9 mouse cellular contexts compared by ENCODE assay signal in genomic region chr8:84708774-84709475, GRCm38 (mm10). TPM values are rescaled to one million over a fixed set of nuclear protein-coding genes. Genes with fewer than 3 reads are reported as not detected.
A peak's percentile ranks its signal among the peaks of the same experiment; 100 is the strongest.
DNase-seq lines count a peak whose midpoint lies in the region; ATAC-seq and TF ChIP-seq lines count a peak whose summit lies in the region.
"Had no signal": no experiment of that assay in that cellular context is flagged by ENCODE, and none has a peak within 500 bp of the region (broad histone marks: within the 10 kb centered on the region; RNA-seq: fewer than 3 reads in every experiment).

No protein-coding gene starts in this region.

- TF ChIP-seq POLR2A in MEL (IDR thresholded peaks at IDR 0.05; ENCODE audit: control insufficient read depth in 1 of 2, insufficient read depth in 1 of 2, low read depth in 1 of 2, low read length in 2 of 2, poor library complexity in 1 of 2) = no peak; a peak in 1 of 4 replicates

- no peak overlapping the region for H3K4me3 ChIP-seq in MEL (ENCODE audit: control insufficient read depth in 1 of 2, insufficient read depth in 1 of 2, low read depth in 2 of 2, low read length in 2 of 2)
- no peak overlapping the region for H3K4me3 ChIP-seq in lung, postnatal 0 days (ENCODE audit: low read depth, low read length)

- H3K4me2 ChIP-seq in lung, postnatal 0 days (replicated peaks; ENCODE audit: low read depth, low read length) = no peak overlapping the region

- no peaks in the 10 kb centered on the region for H3K27me3 ChIP-seq in MEL (ENCODE audit: control insufficient read depth in 1 of 2, insufficient read depth in 2 of 2, low read length in 2 of 2)
- H3K27me3 ChIP-seq in lung, postnatal 0 days (replicated peaks; ENCODE audit: insufficient read depth, low read length) = no peaks in the 10 kb centered on the region

- peak; percentile 49 to 63 for ATAC-seq in hematopoietic stem cell, adult 5-6 weeks (replicated peaks in 1 of 2; ENCODE audit: insufficient read depth in 1 of 2, low FRiP score in 2 of 2, low TSS enrichment in 1 of 2, low read depth in 1 of 2, poor library complexity in 2 of 2, severe bottlenecking in 2 of 2)
- peak; percentile 27 for ATAC-seq in lung, postnatal 0 days

- TF ChIP-seq RAD21 in MEL (IDR thresholded peaks at IDR 0.05; ENCODE audit: low read depth, low read length) = peak; percentile 98

- no peaks in the 10 kb centered on the region for H3K9me3 ChIP-seq in MEL (replicated peaks; ENCODE audit: insufficient read depth, low read length)
- no peaks in the 10 kb centered on the region for H3K9me3 ChIP-seq in lung, postnatal 0 days (ENCODE audit: low read length)

- H3K36me3 ChIP-seq in MEL (ENCODE audit: control insufficient read depth in 1 of 2, insufficient read depth in 2 of 2, low read length in 2 of 2) = peaks cover 0 to 4% of the 10 kb centered on the region in 2 experiments; a peak in 1 of 4 replicates
- H3K36me3 ChIP-seq in lung, postnatal 0 days (ENCODE audit: insufficient read depth, low read length) = no peaks in the 10 kb centered on the region

- TF ChIP-seq CTCF in MEL (IDR thresholded peaks at IDR 0.05 in 2 of 3, conservative IDR thresholded peaks at IDR 0.05 in 1 of 3; ENCODE audit: control insufficient read depth in 1 of 3, insufficient read depth in 1 of 3, low read depth in 2 of 3, low read length in 3 of 3, poor library complexity in 1 of 3, severe bottlenecking in 1 of 3) = peak; percentile 88 to 99 (median 96)
- peak; percentile 98 for TF ChIP-seq CTCF in lung, postnatal 0 days (IDR thresholded peaks at IDR 0.05)

- 32% methylated on average over 12 of the region's 12 CpGs for WGBS in lung, postnatal 0 days

- H3K79me2 ChIP-seq in MEL (ENCODE audit: control insufficient read depth, insufficient read depth, low read length, poor library complexity) = peaks cover 10% of the 10 kb centered on the region

- no peak overlapping the region for H3K9ac ChIP-seq in MEL (ENCODE audit: control insufficient read depth, low read depth, low read length, poor library complexity, severe bottlenecking)
- H3K9ac ChIP-seq in lung, postnatal 0 days (replicated peaks; ENCODE audit: low read depth) = no peak overlapping the region

- peak; percentile 86 for DNase-seq in MEL (ENCODE audit: low read depth, low spot score)
- peak; percentile 89 for DNase-seq in cerebellum, adult 8-10 months
- peak; percentile 94 for DNase-seq in forelimb bud, embryonic 11.5 days (ENCODE audit: low read depth, low spot score)
- peak; percentile 90 to 93 for DNase-seq in layer of hippocampus, postnatal 10 days (ENCODE audit: low spot score in 2 of 2)
- peak; percentile 92 for DNase-seq in lung, postnatal 0 days (ENCODE audit: low spot score)
- DNase-seq in ovary, postnatal 14 days (ENCODE audit: low spot score) = peak; percentile 85
- DNase-seq in thymus, postnatal 10 days (ENCODE audit: low spot score in 2 of 2) = peak; percentile 63 to 85

- no peak for TF ChIP-seq EP300 in MEL (IDR thresholded peaks at IDR 0.05; ENCODE audit: low read depth in 1 of 2, low read length in 2 of 2)
- no peak for TF ChIP-seq EP300 in lung, postnatal 0 days (IDR thresholded peaks at IDR 0.05)

- no peak overlapping the region for H3K27ac ChIP-seq in MEL (ENCODE audit: control insufficient read depth, low read depth, low read length)
- H3K27ac ChIP-seq in lung, postnatal 0 days (ENCODE audit: low read length) = 0 out of 2 replicates have a peak overlapping the region, but pooled peaks have one; percentile 88

- H3K4me1 ChIP-seq in MEL (ENCODE audit: control insufficient read depth in 1 of 2, insufficient read depth in 2 of 2, low read length in 2 of 2) = peaks cover 0 to 2% of the 10 kb centered on the region in 2 experiments; a peak in 1 of 4 replicates
- peaks cover 34% of the 10 kb centered on the region for H3K4me1 ChIP-seq in lung, postnatal 0 days (ENCODE audit: insufficient read depth, low read depth, low read length)

TF ChIP-seq in MEL, 35 proteins besides CTCF, POLR2A, EP300 and RAD21:
- TF ChIP-seq SMC3 (IDR thresholded peaks at IDR 0.05; ENCODE audit: low read depth, low read length) (peak; percentile 99), SIN3A (IDR thresholded peaks at IDR 0.05; ENCODE audit: low read length) (peak; percentile 68; the same call in 1 of the 2 replicates), ETS1 (IDR thresholded peaks at IDR 0.05; ENCODE audit: low read depth, low read length) (no peak), RCOR1 (IDR thresholded peaks at IDR 0.05; ENCODE audit: low read depth, low read length) (no peak), ZC3H11A (IDR thresholded peaks at IDR 0.05; ENCODE audit: low read depth, low read length) (peak; percentile 96)

RNA-seq across cellular contexts. Expression of gene Lyl1, which starts 7.7 kb away (rescaled TPM):
- 75.5 and 88.7 TPM in 2 replicates for total RNA-seq in MEL (2012; rRNA removed)
- 100 to 1,000 TPM; 136 to 149 TPM for polyA plus RNA-seq in MEL (2012; ENCODE audit: insufficient read depth in 1 of 2, insufficient read length in 2 of 2, low read depth in 1 of 2, low replicate concordance in 2 of 2, missing spikeins in 1 of 2)
- 41.8 and 54.7 TPM in 2 replicates for total RNA-seq in hematopoietic stem cell, adult 5-6 weeks (2017)
- total RNA-seq in layer of hippocampus, postnatal 10 days (2021) = 1 to 10 TPM; 4.0 to 5.4 TPM
- polyA plus RNA-seq in lung, postnatal 0 days (2015; fragmentation: Nextera tagmentation; extraction: Ambion mirVana) = 11.6 and 13.9 TPM in 2 replicates

RNA-seq across cellular contexts. Expression of gene G430095P16Rik, which starts 13.9 kb away (rescaled TPM):
- 5.6 and 7.9 TPM in 2 replicates for total RNA-seq in MEL (2012; rRNA removed)
- polyA plus RNA-seq in MEL (2012; ENCODE audit: insufficient read depth in 1 of 2, insufficient read length in 2 of 2, low read depth in 1 of 2, low replicate concordance in 2 of 2, missing spikeins in 1 of 2) = 10 to 100 TPM in 1 of 2 experiments, not detected in 1; 17.1 TPM
- total RNA-seq in hematopoietic stem cell, adult 5-6 weeks (2017) = 5.7 and 11.4 TPM in 2 replicates
- not detected for total RNA-seq in layer of hippocampus, postnatal 10 days (2021)
- polyA plus RNA-seq in lung, postnatal 0 days (2015; fragmentation: Nextera tagmentation; extraction: Ambion mirVana) = 2.0 and 2.8 TPM in 2 replicates
- polyA plus RNA-seq: macrophage had no signal

RNA-seq across cellular contexts. Expression of gene Nacc1, which starts 21.3 kb away (rescaled TPM):
- total RNA-seq in MEL (2012; rRNA removed) = 42.5 and 45.3 TPM in 2 replicates
- 100 to 1,000 TPM in 1 of 2 experiments, not detected in 1; 106 TPM for polyA plus RNA-seq in MEL (2012; ENCODE audit: insufficient read depth in 1 of 2, insufficient read length in 2 of 2, low read depth in 1 of 2, low replicate concordance in 2 of 2, missing spikeins in 1 of 2)
- total RNA-seq in hematopoietic stem cell, adult 5-6 weeks (2017) = 47.3 and 51.0 TPM in 2 replicates
- 10 to 100 TPM; 73.7 to 75.3 TPM for total RNA-seq in layer of hippocampus, postnatal 10 days (2021)
- 7.1 and 7.4 TPM in 2 replicates for polyA plus RNA-seq in lung, postnatal 0 days (2015; fragmentation: Nextera tagmentation; extraction: Ambion mirVana)

RNA-seq across cellular contexts. Expression of gene Trmt1, which starts 22.8 kb away (rescaled TPM):
- 154 and 183 TPM in 2 replicates for total RNA-seq in MEL (2012; rRNA removed)
- 100 to 1,000 TPM in 1 of 2 experiments, not detected in 1; 221 TPM for polyA plus RNA-seq in MEL (2012; ENCODE audit: insufficient read depth in 1 of 2, insufficient read length in 2 of 2, low read depth in 1 of 2, low replicate concordance in 2 of 2, missing spikeins in 1 of 2)
- total RNA-seq in hematopoietic stem cell, adult 5-6 weeks (2017) = 58.7 and 72.0 TPM in 2 replicates
- total RNA-seq in layer of hippocampus, postnatal 10 days (2021) = 100 to 1,000 TPM in 1 of 2 experiments, 10 to 100 TPM in 1; 99.8 to 105 TPM
- polyA plus RNA-seq in lung, postnatal 0 days (2015; fragmentation: Nextera tagmentation; extraction: Ambion mirVana) = 38.4 and 43.4 TPM in 2 replicates

RNA-seq across cellular contexts. Expression of gene Ier2, which starts 46.3 kb away (rescaled TPM):
- 22.5 and 24.4 TPM in 2 replicates for total RNA-seq in MEL (2012; rRNA removed)
- 100 to 1,000 TPM in 1 of 2 experiments, 10 to 100 TPM in 1; 37.7 to 258 TPM for polyA plus RNA-seq in MEL (2012; ENCODE audit: insufficient read depth in 1 of 2, insufficient read length in 2 of 2, low read depth in 1 of 2, low replicate concordance in 2 of 2, missing spikeins in 1 of 2)
- 105 and 115 TPM in 2 replicates for total RNA-seq in hematopoietic stem cell, adult 5-6 weeks (2017)
- 10 to 100 TPM; 10.8 to 12.7 TPM for total RNA-seq in layer of hippocampus, postnatal 10 days (2021)
- polyA plus RNA-seq in lung, postnatal 0 days (2015; fragmentation: Nextera tagmentation; extraction: Ambion mirVana) = 113 and 140 TPM in 2 replicates
